Mouse (Mus musculus) C2C12 (cell line): Measurements from ENCODE around the gene Olfr92.

Source experiments
- CEBPB ChIP-seq: IDR thresholded peaks from one replicate; pipeline ENCODE4 v1.6.1; 2011; ENCODE audit warnings: low read depth, mild to moderate bottlenecking, control low read depth, moderate library complexity
- CTCF ChIP-seq: IDR thresholded peaks from one replicate; pipeline ENCODE4 v1.5.1; 2011; ENCODE audit not compliant: control insufficient read depth, insufficient read depth, insufficient read length
- FOSL1 ChIP-seq: IDR thresholded peaks from one replicate; pipeline ENCODE4 v1.8.0; 2011; ENCODE audit warnings: mild to moderate bottlenecking, low read length; ENCODE audit not compliant: poor library complexity, insufficient read depth, severe bottlenecking
- MAX ChIP-seq: IDR thresholded peaks from one replicate; pipeline ENCODE4 v1.6.1; 2011; ENCODE audit warnings: mild to moderate bottlenecking, control low read depth
- MYOD1 ChIP-seq: IDR thresholded peaks from one replicate; pipeline ENCODE4 v1.6.1; 2011; ENCODE audit warnings: low read depth; ENCODE audit not compliant: control insufficient read depth, insufficient read length
- MYOG ChIP-seq: IDR thresholded peaks from one replicate; pipeline ENCODE4 v1.6.1; 2011; ENCODE audit not compliant: control insufficient read depth, insufficient read length; ENCODE audit errors: extremely low read depth
- USF1 ChIP-seq: IDR thresholded peaks from one replicate; pipeline ENCODE4 v1.6.1; 2011; ENCODE audit warnings: low read depth, mild to moderate bottlenecking, control low read depth, moderate library complexity

DNA sequence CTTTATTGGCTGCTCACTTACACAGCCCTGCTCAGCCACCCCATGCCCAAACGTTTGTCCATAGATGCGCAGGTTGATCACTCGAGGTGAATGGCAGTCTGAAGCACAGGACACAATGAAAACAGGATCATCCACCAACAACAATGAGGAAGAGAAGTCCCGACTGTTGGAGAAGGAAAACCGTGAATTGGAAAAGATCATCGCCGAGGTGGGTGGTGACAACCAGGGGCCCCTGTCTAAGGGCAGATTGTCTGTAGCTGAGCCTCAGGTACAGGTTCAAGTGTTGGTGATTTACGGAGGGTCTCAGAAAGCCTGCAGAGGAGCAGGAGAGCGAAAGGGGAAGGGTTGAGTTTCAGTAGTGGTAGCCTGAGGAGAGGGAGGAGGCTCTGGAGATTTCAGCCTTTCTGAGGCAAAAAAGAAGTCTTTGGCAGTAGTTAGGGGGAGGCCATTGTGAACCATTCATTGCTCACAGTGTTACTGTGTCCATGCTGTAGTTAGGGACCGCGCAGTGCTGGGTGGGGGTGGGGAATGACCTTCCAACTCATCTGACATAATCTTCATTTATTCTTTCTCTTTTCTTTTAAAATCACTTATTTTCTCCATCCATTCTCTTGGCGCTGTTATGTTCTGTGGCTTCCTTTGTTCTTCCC lies 47.7 kb downstream of the Olfr92 start:
- no peak for TF ChIP-seq CEBPB
- no peak for TF ChIP-seq CTCF
- TF ChIP-seq USF1: no peak
- no peak for TF ChIP-seq MYOG
- TF ChIP-seq MYOD1: no peak
- TF ChIP-seq MAX: no peak
- no peak for TF ChIP-seq FOSL1
